Mouse (Mus musculus) bone marrow macrophage, adult 2 months (primary cell): Measurements from ENCODE around the gene Magee1.

Experiments used
- CTCF ChIP-seq: IDR thresholded peaks from 2 replicates; pipeline ENCODE4 v1.5.1; 2012; ENCODE audit warnings: low read depth, mild to moderate bottlenecking, low read length, moderate library complexity
- POLR2A ChIP-seq: IDR thresholded peaks from 2 replicates; pipeline ENCODE4 v1.6.1; 2012; ENCODE audit warnings: mild to moderate bottlenecking, low read depth, low read length, borderline replicate concordance

GRCm38 (mm10) chrX:105080096-105080495 is 40.1 kb upstream of the Magee1 start:
- TF ChIP-seq CTCF (no peak), POLR2A (no peak)
